Mouse (Mus musculus): ENCODE measurements around the gene Entr1. TPM values are rescaled to one million over a fixed set of nuclear protein-coding genes. Genes with fewer than 3 reads are reported as not detected.

The Entr1 gene
- polyA plus RNA-seq, 1 experiment = 49.1 TPM

DNA sequence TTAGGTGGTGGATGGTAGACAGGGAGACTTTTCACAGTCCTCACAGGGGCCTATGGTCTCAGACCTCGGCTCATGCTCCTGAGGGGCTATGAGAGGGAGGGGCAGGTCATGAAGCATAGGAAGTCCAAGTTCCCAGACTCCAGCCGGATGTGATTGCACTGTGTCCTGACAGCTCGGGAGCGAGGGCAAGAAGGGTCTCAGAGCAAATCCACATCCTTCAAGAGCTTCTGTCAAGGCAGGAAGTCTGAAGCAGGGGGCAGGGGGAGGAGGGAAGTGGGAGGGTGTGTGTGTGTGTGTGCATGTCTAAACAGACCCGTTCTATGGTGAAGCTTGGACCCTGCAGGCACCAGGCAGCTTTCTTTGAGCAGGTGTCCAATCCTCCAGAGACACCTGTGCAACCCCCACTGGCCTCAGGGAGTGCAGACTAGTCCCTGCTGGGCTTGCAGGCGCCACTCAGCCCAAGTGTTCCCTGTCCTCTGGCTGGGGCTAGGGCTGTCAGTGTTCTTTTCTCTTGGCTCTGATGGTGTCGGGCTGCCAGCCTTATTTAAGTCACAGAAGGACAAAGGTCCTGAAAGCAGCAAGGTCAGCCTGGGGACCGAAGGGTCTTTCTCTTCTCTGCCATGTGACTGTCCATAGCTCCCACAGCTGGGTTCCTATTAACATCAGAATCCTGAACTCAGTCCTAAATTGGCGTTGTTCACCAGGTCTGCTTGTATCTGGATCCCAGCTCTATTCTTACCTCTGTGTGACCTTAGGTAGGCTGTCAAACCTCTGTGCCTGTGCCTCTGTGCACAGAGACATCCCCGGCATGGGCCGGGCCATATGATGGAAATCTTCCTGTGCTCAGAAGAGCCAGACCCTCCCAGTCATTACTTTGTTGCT is 46.3 kb downstream of the Entr1 start:
- Histone ChIP-seq H3K79me2 (ENCODE audit: control insufficient read depth, insufficient read depth) (no peaks in the 10 kb centered on the region), H3K4me3 (ENCODE audit: insufficient read depth, poor library complexity, severe bottlenecking) (no peak overlapping the region), H3ac (ENCODE audit: control insufficient read depth, insufficient read length, low read depth) (no peak overlapping the region), H3K27me3 (ENCODE audit: control insufficient read depth, insufficient read depth, insufficient read length) (no peaks in the 10 kb centered on the region), H3K79me3 (ENCODE audit: low read depth) (no peaks in the 10 kb centered on the region), H3K36me3 (ENCODE audit: control insufficient read depth, insufficient read depth) (peaks cover 12% of the 10 kb centered on the region)
- TF ChIP-seq USF1 (IDR thresholded peaks at IDR 0.05; ENCODE audit: low read depth) = no peak
- no peak for TF ChIP-seq CEBPB (IDR thresholded peaks at IDR 0.05; ENCODE audit: low read depth)
- TF ChIP-seq MAX (IDR thresholded peaks at IDR 0.05) = no peak
- TF ChIP-seq MYOG (IDR thresholded peaks at IDR 0.05; ENCODE audit: control insufficient read depth, extremely low read depth, insufficient read length) = no peak
- TF ChIP-seq CTCF (IDR thresholded peaks at IDR 0.05; ENCODE audit: control insufficient read depth, insufficient read depth, insufficient read length) = no peak
- no peak for TF ChIP-seq MYOD1 (IDR thresholded peaks at IDR 0.05; ENCODE audit: control insufficient read depth, insufficient read length, low read depth)
- TF ChIP-seq FOSL1 (IDR thresholded peaks at IDR 0.05; ENCODE audit: insufficient read depth, low read length, poor library complexity, severe bottlenecking) = no peak

DNA sequence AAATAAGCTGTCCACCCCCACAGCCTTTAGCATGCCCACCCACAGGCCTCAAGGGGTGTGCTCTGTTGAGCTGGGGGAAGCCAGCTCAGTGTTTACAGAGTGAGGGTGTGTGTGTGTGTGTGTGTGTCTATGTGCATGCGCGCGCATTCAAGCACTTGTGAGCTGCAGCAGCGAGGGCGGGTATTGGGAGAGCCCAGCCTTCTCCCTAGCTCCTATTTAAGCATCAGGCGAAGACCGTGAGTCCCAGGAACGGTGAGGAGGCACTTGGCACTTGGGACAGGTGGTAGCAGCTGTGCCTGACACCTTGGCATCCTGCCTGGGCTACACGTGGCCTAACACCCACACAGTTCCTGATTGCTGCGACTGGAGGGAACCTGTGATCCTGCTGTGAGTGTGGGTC is 47.1 kb downstream of the Entr1 start:
- Histone ChIP-seq H3K27me3 (ENCODE audit: control insufficient read depth, insufficient read depth, insufficient read length) (no peaks in the 10 kb centered on the region), H3K36me3 (ENCODE audit: control insufficient read depth, insufficient read depth) (peaks cover 12% of the 10 kb centered on the region), H3K79me2 (ENCODE audit: control insufficient read depth, insufficient read depth) (no peaks in the 10 kb centered on the region), H3K4me3 (ENCODE audit: insufficient read depth, poor library complexity, severe bottlenecking) (no peak overlapping the region), H3K79me3 (ENCODE audit: low read depth) (no peaks in the 10 kb centered on the region), H3ac (ENCODE audit: control insufficient read depth, insufficient read length, low read depth) (no peak overlapping the region)
- TF ChIP-seq MYOD1 (IDR thresholded peaks at IDR 0.05; ENCODE audit: control insufficient read depth, insufficient read length, low read depth) (peak; percentile 66), CEBPB (IDR thresholded peaks at IDR 0.05; ENCODE audit: low read depth) (no peak), CTCF (IDR thresholded peaks at IDR 0.05; ENCODE audit: control insufficient read depth, insufficient read depth, insufficient read length) (no peak), MYOG (IDR thresholded peaks at IDR 0.05; ENCODE audit: control insufficient read depth, extremely low read depth, insufficient read length) (no peak), USF1 (IDR thresholded peaks at IDR 0.05; ENCODE audit: low read depth) (peak; percentile 4)

DNA sequence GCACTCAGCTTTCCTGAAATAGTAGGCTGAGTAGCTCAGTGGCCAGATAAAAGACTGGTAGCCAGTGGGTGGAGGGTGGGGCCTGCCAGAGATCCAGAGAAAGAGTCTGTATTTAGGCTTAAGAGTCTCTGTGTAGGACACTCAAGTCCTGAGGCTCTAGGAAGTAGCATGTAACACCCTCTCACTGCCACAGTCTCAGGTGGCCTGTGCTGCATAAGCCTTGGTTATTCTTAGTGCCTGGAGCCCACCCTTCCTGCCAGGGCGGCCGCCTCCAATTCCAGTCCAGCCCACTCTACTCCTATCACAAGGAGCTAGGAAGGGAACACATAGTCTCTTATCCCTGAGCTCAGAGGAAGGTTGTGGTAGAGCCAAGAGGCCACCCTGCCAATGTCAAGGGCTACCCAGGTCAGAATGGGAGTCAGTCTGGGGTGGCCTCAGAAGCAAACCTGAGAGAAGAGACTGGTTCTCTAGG is 47.6 kb downstream of the Entr1 start:
- H3K79me3 ChIP-seq (ENCODE audit: low read depth) = no peaks in the 10 kb centered on the region
- no peaks in the 10 kb centered on the region for H3K27me3 ChIP-seq (ENCODE audit: control insufficient read depth, insufficient read depth, insufficient read length)
- H3ac ChIP-seq (ENCODE audit: control insufficient read depth, insufficient read length, low read depth) = no peak overlapping the region
- TF ChIP-seq FOSL1 (IDR thresholded peaks at IDR 0.05; ENCODE audit: insufficient read depth, low read length, poor library complexity, severe bottlenecking) (no peak), CTCF (IDR thresholded peaks at IDR 0.05; ENCODE audit: control insufficient read depth, insufficient read depth, insufficient read length) (no peak), MYOG (IDR thresholded peaks at IDR 0.05; ENCODE audit: control insufficient read depth, extremely low read depth, insufficient read length) (no peak), CEBPB (IDR thresholded peaks at IDR 0.05; ENCODE audit: low read depth) (no peak), MYOD1 (IDR thresholded peaks at IDR 0.05; ENCODE audit: control insufficient read depth, insufficient read length, low read depth) (no peak), MAX (IDR thresholded peaks at IDR 0.05) (no peak), USF1 (IDR thresholded peaks at IDR 0.05; ENCODE audit: low read depth) (no peak)
- H3K4me3 ChIP-seq (ENCODE audit: insufficient read depth, poor library complexity, severe bottlenecking) = no peak overlapping the region
- H3K79me2 ChIP-seq (ENCODE audit: control insufficient read depth, insufficient read depth) = no peaks in the 10 kb centered on the region
- peaks cover 12% of the 10 kb centered on the region for H3K36me3 ChIP-seq (ENCODE audit: control insufficient read depth, insufficient read depth)

DNA sequence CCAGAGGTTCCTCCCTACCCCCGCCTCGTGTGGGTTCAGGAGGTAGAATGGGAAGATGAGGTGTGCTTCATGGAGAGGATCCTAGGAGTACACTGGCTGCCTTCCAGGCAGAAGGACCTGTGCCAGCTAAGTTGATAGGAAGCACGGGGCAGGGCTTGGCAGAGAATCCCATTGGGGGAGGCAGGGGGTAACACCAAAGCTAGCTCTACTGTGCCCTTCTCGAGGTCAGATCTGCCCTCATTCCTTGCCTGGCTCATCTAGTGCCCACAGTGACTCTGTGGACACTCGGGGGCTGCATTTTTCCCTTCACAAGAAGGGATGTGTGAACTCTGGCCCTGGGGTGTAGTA is 49.9 kb downstream of the Entr1 start:
- no peak for TF ChIP-seq USF1 (IDR thresholded peaks at IDR 0.05; ENCODE audit: low read depth)
- no peak for TF ChIP-seq FOSL1 (IDR thresholded peaks at IDR 0.05; ENCODE audit: insufficient read depth, low read length, poor library complexity, severe bottlenecking)
- TF ChIP-seq MYOD1 (IDR thresholded peaks at IDR 0.05; ENCODE audit: control insufficient read depth, insufficient read length, low read depth) = no peak
- no peak for TF ChIP-seq CTCF (IDR thresholded peaks at IDR 0.05; ENCODE audit: control insufficient read depth, insufficient read depth, insufficient read length)
- TF ChIP-seq MAX (IDR thresholded peaks at IDR 0.05) = no peak
- no peak for TF ChIP-seq CEBPB (IDR thresholded peaks at IDR 0.05; ENCODE audit: low read depth)
- TF ChIP-seq MYOG (IDR thresholded peaks at IDR 0.05; ENCODE audit: control insufficient read depth, extremely low read depth, insufficient read length) = no peak
- Histone ChIP-seq H3K27me3 (ENCODE audit: control insufficient read depth, insufficient read depth, insufficient read length) (no peaks in the 10 kb centered on the region), H3K36me3 (ENCODE audit: control insufficient read depth, insufficient read depth) (peaks cover 3% of the 10 kb centered on the region), H3K4me3 (ENCODE audit: insufficient read depth, poor library complexity, severe bottlenecking) (no peak overlapping the region), H3K79me3 (ENCODE audit: low read depth) (no peaks in the 10 kb centered on the region), H3K79me2 (ENCODE audit: control insufficient read depth, insufficient read depth) (no peaks in the 10 kb centered on the region), H3ac (ENCODE audit: control insufficient read depth, insufficient read length, low read depth) (no peak overlapping the region)

DNA sequence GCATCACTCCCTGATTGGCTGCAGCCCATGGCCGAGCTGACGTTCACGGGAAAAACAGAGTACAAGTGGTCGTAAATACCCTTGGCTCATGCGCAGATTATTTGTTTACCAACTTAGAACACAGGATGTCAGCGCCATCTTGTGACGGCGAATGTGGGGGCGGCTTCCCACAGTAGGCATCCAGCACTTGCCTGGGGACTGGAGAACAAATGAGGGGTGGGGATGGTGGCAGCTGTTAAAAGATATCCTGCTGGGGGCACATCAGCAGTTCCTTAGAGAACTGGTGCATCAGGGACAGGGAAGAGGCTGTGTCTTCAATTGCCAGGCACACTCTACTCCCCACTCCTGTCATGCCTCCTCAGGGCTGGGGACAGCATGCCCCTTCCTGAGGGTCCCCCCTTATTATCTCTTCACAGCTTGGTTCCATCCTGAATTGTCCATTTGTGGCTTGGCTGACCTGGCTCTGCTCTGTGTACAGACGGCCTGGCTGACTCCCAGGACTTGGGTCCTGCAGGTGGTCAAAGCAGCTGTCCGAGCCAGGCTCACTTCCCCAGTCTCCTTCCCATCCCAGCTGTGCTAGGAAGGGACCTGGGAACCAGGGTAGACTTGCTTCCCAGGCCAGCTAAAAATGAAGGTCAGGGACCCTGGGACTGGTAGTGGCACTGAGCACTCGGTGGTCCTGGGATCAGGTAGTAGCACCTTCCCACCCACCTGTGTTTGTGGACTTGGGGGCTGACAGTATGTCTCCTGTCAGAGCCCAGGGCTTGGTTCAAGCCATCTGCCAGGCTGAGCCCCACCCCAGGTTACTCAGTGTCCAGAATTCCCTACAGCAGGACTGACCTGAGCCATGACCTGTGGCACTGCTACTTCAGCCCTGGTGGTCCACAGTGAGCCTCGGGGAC is 50.6 kb downstream of the Entr1 start:
- no peaks in the 10 kb centered on the region for H3K79me2 ChIP-seq (ENCODE audit: control insufficient read depth, insufficient read depth)
- H3K27me3 ChIP-seq (ENCODE audit: control insufficient read depth, insufficient read depth, insufficient read length) = no peaks in the 10 kb centered on the region
- no peak overlapping the region for H3ac ChIP-seq (ENCODE audit: control insufficient read depth, insufficient read length, low read depth)
- no peak for TF ChIP-seq MYOD1 (IDR thresholded peaks at IDR 0.05; ENCODE audit: control insufficient read depth, insufficient read length, low read depth)
- TF ChIP-seq MAX (IDR thresholded peaks at IDR 0.05) = no peak
- no peak for TF ChIP-seq CTCF (IDR thresholded peaks at IDR 0.05; ENCODE audit: control insufficient read depth, insufficient read depth, insufficient read length)
- no peak for TF ChIP-seq USF1 (IDR thresholded peaks at IDR 0.05; ENCODE audit: low read depth)
- TF ChIP-seq CEBPB (IDR thresholded peaks at IDR 0.05; ENCODE audit: low read depth) = no peak
- no peak for TF ChIP-seq MYOG (IDR thresholded peaks at IDR 0.05; ENCODE audit: control insufficient read depth, extremely low read depth, insufficient read length)
- no peak for TF ChIP-seq FOSL1 (IDR thresholded peaks at IDR 0.05; ENCODE audit: insufficient read depth, low read length, poor library complexity, severe bottlenecking)
- peaks cover 3% of the 10 kb centered on the region for H3K36me3 ChIP-seq (ENCODE audit: control insufficient read depth, insufficient read depth)
- H3K79me3 ChIP-seq (ENCODE audit: low read depth) = no peaks in the 10 kb centered on the region
- H3K4me3 ChIP-seq (ENCODE audit: insufficient read depth, poor library complexity, severe bottlenecking) = no peak overlapping the region

Other genes starting within 250 kb of the Entr1 start
- not detected for gene Lhx3, start 181.0 kb downstream of the Entr1 start, polyA plus RNA-seq (2012; fragmentation: generic; extraction: Trizol)
- 15.2 TPM for gene Qsox2, start 151.8 kb downstream of the Entr1 start, polyA plus RNA-seq (2012; fragmentation: generic; extraction: Trizol)
- gene Ccdc187, start 94.8 kb downstream of the Entr1 start, polyA plus RNA-seq (2012; fragmentation: generic; extraction: Trizol) = not detected
- 20.6 TPM for gene Gpsm1, start 73.8 kb downstream of the Entr1 start, polyA plus RNA-seq (2012; fragmentation: generic; extraction: Trizol)
- 35.6 TPM for gene Dnlz, start 37.2 kb downstream of the Entr1 start, polyA plus RNA-seq (2012; fragmentation: generic; extraction: Trizol)
- gene Card9, start 28.4 kb downstream of the Entr1 start, polyA plus RNA-seq (2012; fragmentation: generic; extraction: Trizol) = 0.20 TPM
- 11.7 TPM for gene Snapc4, start 8.7 kb downstream of the Entr1 start, polyA plus RNA-seq (2012; fragmentation: generic; extraction: Trizol)
- 93.8 TPM for gene Pmpca, start within 50 bp of the Entr1 start, polyA plus RNA-seq (2012; fragmentation: generic; extraction: Trizol)
- 8.3 TPM for gene Inpp5e, start 19.9 kb upstream of the Entr1 start, polyA plus RNA-seq (2012; fragmentation: generic; extraction: Trizol)
- gene Sec16a, start 55.9 kb upstream of the Entr1 start, polyA plus RNA-seq (2012; fragmentation: generic; extraction: Trizol) = 19.5 TPM
- gene Notch1, start 127.3 kb upstream of the Entr1 start, polyA plus RNA-seq (2012; fragmentation: generic; extraction: Trizol) = 4.5 TPM
- 5.6 TPM for gene Egfl7, start 190.7 kb upstream of the Entr1 start, polyA plus RNA-seq (2012; fragmentation: generic; extraction: Trizol)
- gene Gm20532, start 197.3 kb upstream of the Entr1 start, polyA plus RNA-seq (2012; fragmentation: generic; extraction: Trizol) = not detected
- gene Agpat2, start 215.1 kb upstream of the Entr1 start, polyA plus RNA-seq (2012; fragmentation: generic; extraction: Trizol) = 37.9 TPM
- 8.2 TPM for gene Fam69b, start 239.1 kb upstream of the Entr1 start, polyA plus RNA-seq (2012; fragmentation: generic; extraction: Trizol)

All from C2C12 (cell line).